Mouse (Mus musculus): ENCODE results near the gene Dnajb12.
A peak's percentile ranks its signal among the peaks of the same experiment; 100 is the strongest.

Dnajb12 gene

DNA sequence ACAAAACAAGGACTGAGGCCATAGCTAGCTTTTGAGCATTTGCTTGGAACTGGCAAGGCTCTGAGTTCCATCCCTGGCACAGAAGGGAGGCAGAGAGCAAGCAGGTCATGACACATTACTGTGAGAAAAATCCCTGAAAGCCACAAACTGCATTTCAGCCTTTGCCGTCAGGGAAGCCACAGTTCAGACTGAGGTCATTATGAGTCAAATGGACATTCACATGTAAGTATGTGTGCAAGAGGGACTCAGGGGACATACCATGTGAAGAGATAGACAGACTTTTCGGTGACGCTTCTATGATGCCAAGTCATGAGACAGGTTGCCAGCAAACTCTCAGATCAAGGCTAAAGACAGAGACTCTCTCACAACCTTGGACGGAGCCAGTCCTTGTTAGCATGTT, 38.8 kb downstream of the Dnajb12 start:
- DNase-seq (ENCODE audit: low read depth, low spot score), result peak; percentile 93

GRCm38 (mm10) chr10:59919494-59920181, 40.3 kb downstream of the Dnajb12 start:
- DNase-seq (ENCODE audit: low read depth, low spot score), result peak; percentile 86

GRCm38 (mm10) chr10:59920485-59920809, 41.1 kb downstream of the Dnajb12 start:
- no peak for DNase-seq (ENCODE audit: low read depth, low spot score)

DNA sequence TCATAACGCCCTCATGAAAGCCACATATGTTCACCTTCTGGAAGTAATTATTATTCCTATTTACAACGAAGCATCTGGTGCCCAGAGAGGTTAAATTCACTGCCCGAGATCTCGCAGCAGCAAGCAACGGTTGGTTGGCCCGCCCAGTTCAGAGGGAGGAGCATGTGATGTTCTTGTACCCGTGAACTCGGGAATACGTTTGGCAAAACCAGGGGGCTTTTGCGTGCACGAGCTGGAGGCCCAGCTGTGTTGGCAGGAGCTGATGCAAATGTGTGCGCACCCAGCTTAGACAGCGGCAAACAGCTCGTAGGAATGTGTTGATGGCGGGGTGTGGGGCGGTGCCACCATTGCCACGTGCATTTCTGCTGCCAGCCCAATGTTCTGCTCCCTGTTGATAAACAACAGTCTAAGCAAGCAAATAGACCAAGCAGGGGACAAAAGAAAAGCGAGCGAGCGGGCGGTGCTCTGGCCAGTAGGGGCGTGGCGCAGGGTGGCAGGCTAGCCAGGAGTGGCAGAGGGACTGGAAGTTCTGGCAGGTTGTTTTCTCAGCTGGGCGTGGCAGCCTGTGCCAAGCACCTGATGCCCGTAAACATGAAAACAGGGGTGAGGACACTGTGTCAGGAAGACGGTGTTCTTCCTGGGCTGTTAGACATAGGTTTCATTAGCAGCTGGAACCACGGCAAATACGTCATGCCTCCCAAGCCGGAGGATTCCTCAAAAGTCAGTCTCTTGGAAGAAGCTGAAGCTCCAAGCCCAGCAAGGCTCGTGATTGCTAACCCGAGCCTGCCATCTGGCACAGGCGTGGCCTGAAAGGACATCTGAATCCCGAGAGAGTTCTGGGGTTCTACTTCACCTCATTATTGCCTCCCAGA, 41.7 kb downstream of the Dnajb12 start:
- peak; percentile 49 for DNase-seq (ENCODE audit: low read depth, low spot score)

GRCm38 (mm10) chr10:59923493-59923892, 44.1 kb downstream of the Dnajb12 start:
- peak; percentile 58 for DNase-seq (ENCODE audit: low read depth, low spot score)

GRCm38 (mm10) chr10:59924305-59924704, 44.9 kb downstream of the Dnajb12 start:
- DNase-seq (ENCODE audit: low read depth, low spot score), result no peak

GRCm38 (mm10) chr10:59929205-59929604, 49.8 kb downstream of the Dnajb12 start:
- DNase-seq (ENCODE audit: low read depth, low spot score), result no peak

GRCm38 (mm10) chr10:59930996-59931395, 51.6 kb downstream of the Dnajb12 start:
- DNase-seq (ENCODE audit: low read depth, low spot score), result no peak

- peak; percentile 39 for DNase-seq (ENCODE audit: low read depth, low spot score)
These were observed 53.2 kb downstream of the Dnajb12 start for GRCm38 (mm10) chr10:59932521-59932920.

GRCm38 (mm10) chr10:59934039-59934438, 54.7 kb downstream of the Dnajb12 start:
- DNase-seq (ENCODE audit: low read depth, low spot score), result peak; percentile 57

DNA sequence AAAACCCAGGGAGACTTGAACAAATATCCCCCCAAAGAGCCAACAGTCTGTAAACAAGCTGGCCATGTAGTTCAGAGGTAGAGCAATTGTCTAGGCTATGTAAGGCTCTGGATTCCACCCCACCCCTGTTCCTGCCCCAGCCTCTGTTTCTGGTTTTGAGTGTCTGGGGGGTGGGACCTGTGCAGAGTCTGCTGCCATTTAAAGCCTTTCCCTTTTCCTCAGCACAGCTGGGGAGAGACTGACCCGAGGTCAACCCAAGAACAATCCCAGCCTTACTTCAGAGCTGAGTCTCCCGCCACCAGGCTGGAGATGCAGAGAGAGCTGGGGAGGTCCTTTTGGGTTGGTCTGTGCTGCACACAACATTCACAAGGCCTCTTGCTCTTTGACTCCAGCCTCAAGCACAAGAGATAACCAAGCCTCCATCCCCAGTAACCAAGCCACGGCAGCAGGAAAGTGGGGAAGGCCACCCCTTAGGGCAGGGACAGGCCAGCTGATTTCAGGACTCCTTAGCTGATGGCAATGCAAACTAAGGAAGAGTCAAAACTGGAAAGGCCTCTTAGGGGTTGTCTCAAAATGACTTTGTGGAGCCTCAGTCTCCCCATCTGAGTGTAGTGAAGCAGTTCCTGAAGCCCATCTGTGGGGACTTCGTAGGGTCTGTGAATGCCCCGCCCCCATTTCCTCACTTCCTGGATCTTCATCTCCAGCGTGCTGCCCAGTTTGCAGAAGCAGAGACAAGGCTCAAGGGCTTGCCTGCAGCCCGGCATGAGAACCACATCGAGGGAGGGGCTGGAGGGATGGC, 56.9 kb downstream of the Dnajb12 start:
- peak; percentile 31 for DNase-seq (ENCODE audit: low read depth, low spot score)

DNA sequence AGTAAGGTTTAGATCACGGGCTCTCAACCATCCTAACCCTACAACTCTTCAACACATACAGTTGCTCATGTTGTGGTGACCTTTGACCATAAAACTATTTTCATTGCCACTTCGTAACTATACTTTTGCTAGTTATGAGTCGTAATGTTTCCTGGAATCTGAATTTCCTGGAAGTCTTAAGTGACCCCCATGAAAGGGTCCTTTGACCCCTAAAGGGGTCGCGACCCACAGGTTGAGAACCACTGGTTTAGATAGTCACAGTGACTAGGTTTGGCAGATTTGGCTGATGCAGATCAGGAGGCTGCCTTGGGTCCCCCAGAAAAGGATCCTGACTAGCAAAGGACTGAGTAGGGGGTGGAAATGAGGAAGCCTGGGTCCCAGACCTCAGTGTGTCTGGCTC, 59.3 kb downstream of the Dnajb12 start:
- DNase-seq (ENCODE audit: low read depth, low spot score), result no peak

DNA sequence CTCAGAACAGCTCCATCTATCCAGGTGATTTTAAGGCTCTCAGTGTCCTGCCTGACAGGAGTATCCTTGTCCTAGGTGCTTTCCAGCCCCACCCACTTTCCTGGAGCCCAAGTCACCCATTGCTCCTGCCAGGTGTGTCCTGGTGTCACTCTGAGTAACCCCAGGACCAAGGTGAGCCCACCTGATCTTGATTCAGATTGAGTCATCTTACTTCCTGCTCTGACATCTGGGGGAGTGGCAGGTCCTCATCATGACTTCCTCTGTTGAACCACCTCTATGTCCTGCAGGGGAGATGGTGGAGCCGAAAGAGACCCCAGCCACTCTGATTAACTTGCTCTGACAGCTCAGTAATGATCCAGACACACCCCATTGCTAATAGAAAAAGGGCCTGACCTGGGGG, 59.7 kb downstream of the Dnajb12 start:
- DNase-seq (ENCODE audit: low read depth, low spot score), result no peak

DNA sequence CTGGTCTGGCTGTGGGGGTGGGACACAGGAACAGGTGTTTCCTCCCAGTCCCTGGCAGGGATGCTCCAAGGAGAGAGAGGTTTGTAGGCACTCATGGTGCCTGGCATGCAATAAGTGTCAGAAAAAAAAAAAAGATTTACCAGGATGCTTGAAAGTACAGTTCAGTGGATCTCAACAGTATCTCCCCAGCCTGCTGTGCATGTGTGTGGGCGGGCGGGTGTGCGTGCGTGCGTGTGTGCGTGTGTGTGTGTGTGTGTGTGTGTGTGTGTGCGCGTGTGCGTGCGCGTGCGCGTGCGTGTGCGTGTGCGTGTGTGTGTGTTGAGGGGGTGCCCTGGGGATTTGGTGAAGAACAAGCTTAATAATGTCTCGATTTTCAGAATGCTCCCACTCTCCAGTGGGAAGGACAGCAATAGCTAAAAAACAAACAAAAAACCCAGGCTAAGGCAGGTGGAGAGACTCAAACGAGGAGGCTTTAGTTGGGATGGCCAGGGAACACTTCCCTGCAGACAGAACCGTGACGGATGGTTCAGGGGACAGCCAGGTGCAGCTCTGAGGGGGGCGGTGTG, 63.0 kb downstream of the Dnajb12 start:
- DNase-seq (ENCODE audit: low read depth, low spot score), result no peak

- DNase-seq (ENCODE audit: low read depth, low spot score), result no peak
These were observed 63.6 kb downstream of the Dnajb12 start for GRCm38 (mm10) chr10:59942847-59943420.

- peak; percentile 80 for DNase-seq (ENCODE audit: low read depth, low spot score)
These were observed 64.1 kb downstream of the Dnajb12 start for GRCm38 (mm10) chr10:59943421-59943989.

DNA sequence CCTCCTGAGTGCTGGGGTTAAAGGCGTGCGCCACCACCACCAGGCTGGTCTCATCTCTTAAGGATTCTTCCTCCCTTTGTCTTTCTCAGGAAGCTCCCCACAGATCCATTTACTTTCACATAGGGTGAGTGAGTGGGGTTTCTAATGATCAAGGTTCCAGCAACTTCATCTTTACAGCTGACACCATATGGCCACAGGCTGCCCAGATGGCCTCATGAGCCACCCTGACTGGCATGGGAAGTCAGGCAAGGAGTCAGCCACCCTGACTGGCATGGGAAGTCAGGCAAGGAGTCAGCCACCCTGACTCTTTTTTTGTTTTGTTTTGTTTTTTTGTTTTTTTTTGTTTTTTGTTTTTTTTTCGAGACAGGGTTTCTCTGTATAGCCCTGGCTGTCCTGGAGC, 66.1 kb downstream of the Dnajb12 start:
- no peak for DNase-seq (ENCODE audit: low read depth, low spot score)

GRCm38 (mm10) chr10:59946362-59946761, 67.0 kb downstream of the Dnajb12 start:
- no peak for DNase-seq (ENCODE audit: low read depth, low spot score)

DNA sequence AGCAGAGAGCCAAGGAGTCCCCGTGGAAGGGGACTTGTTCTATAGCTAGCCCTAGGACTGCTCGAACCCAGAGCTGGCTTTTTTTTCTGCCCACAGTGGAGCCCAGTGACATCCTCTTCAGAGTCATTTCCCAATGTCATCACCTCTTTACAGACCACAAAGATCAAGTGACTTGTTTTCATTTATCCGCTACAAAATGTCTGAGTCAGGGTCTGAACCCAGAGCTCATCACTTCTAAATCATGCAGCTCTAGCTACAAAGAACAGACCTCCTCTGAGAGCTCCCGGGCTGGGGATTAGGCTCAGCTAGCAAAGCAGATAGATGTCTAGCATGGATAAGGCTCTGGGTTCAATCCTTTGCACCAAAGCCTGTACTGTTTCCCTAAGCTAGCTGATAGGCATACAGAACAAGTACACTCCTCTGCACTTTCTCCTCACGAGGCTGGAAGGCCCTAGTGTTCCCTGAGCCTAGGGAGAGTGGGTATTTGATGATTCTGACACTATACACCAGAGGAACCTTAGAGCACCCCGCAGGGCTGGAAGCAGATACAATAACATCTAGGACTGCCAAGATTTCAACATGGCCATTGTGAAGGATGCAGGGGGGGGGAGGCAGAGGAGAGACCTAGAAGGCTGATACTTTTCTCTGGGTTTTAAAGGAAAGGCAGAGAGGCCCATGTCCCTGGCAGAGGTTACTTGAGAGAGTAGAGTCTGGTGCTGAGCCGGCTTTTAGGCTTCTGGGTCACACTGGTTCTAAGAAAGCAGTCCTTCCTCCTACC, 68.1 kb downstream of the Dnajb12 start:
- DNase-seq (ENCODE audit: low read depth, low spot score), result peak; percentile 72
